Mouse (Mus musculus): ENCODE results near the gene Ndufa10. TPM values are rescaled to one million over a fixed set of nuclear protein-coding genes. Genes with fewer than 3 reads are reported as not detected.

The Ndufa10 gene
- polyA plus RNA-seq, 1 experiment from 2014 or later = 335 TPM

GRCm38 (mm10) chr1:92453751-92454445 is 19.8 kb downstream of the Ndufa10 start:
- H3K9ac ChIP-seq = no peak overlapping the region
- no peaks in the 10 kb centered on the region for H3K9me3 ChIP-seq
- peaks cover 38% of the 10 kb centered on the region for H3K36me3 ChIP-seq
- no peak for ATAC-seq
- H3K27me3 ChIP-seq (replicated peaks) = no peaks in the 10 kb centered on the region
- 65% methylated on average over 8 of the region's 8 CpGs for WGBS
- no peak overlapping the region for H3K4me2 ChIP-seq (replicated peaks)
- H3K27ac ChIP-seq = no peak overlapping the region
- H3K4me3 ChIP-seq (replicated peaks) = no peak overlapping the region
- H3K4me1 ChIP-seq (replicated peaks) = no peaks in the 10 kb centered on the region

- Histone ChIP-seq H3K27ac (no peak overlapping the region), H3K9me3 (no peaks in the 10 kb centered on the region), H3K9ac (no peak overlapping the region), H3K27me3 (replicated peaks) (no peaks in the 10 kb centered on the region), H3K4me2 (replicated peaks) (no peak overlapping the region), H3K4me1 (replicated peaks) (no peaks in the 10 kb centered on the region), H3K4me3 (replicated peaks) (no peak overlapping the region), H3K36me3 (peaks cover 45% of the 10 kb centered on the region)
- 82% methylated on average over 3 of the region's 3 CpGs for WGBS
- ATAC-seq = no peak
Measured at GRCm38 (mm10) chr1:92448293-92448692, 25.4 kb downstream of the Ndufa10 start.

GRCm38 (mm10) chr1:92441453-92442063 is 32.1 kb downstream of the Ndufa10 start:
- Histone ChIP-seq H3K4me1 (replicated peaks) (peaks cover 10% of the 10 kb centered on the region), H3K27me3 (replicated peaks) (no peaks in the 10 kb centered on the region), H3K9me3 (no peaks in the 10 kb centered on the region), H3K4me3 (replicated peaks) (no peak overlapping the region), H3K36me3 (peaks cover 15% of the 10 kb centered on the region), H3K27ac (no peak overlapping the region), H3K9ac (no peak overlapping the region), H3K4me2 (replicated peaks) (no peak overlapping the region)
- 85% methylated on average over 6 of the region's 6 CpGs for WGBS
- no peak for ATAC-seq

GRCm38 (mm10) chr1:92440066-92440750 is 33.5 kb downstream of the Ndufa10 start:
- Histone ChIP-seq H3K27ac (no peak overlapping the region), H3K4me2 (replicated peaks) (no peak overlapping the region), H3K9me3 (no peaks in the 10 kb centered on the region), H3K4me3 (replicated peaks) (no peak overlapping the region), H3K27me3 (replicated peaks) (no peaks in the 10 kb centered on the region), H3K9ac (no peak overlapping the region), H3K36me3 (peaks cover 12% of the 10 kb centered on the region), H3K4me1 (replicated peaks) (peaks cover 10% of the 10 kb centered on the region)
- 88% methylated on average over 9 of the region's 9 CpGs for WGBS
- no peak for ATAC-seq

- Histone ChIP-seq H3K36me3 (peaks cover 3% of the 10 kb centered on the region; the same call in 1 of the 2 replicates), H3K4me3 (replicated peaks) (no peak overlapping the region), H3K9ac (no peak overlapping the region), H3K9me3 (no peaks in the 10 kb centered on the region), H3K27ac (0 out of 2 replicates have a peak overlapping the region, but pooled peaks have one; percentile 48), H3K4me2 (replicated peaks) (no peak overlapping the region), H3K27me3 (replicated peaks) (no peaks in the 10 kb centered on the region), H3K4me1 (replicated peaks) (peaks cover 10% of the 10 kb centered on the region)
- ATAC-seq = peak; percentile 73
- WGBS = 24% methylated on average over 9 of the region's 9 CpGs
Measured at GRCm38 (mm10) chr1:92437678-92438271, 35.9 kb downstream of the Ndufa10 start.

GRCm38 (mm10) chr1:92436831-92437321 is 36.8 kb downstream of the Ndufa10 start:
- peaks cover 3% of the 10 kb centered on the region; the same call in 1 of the 2 replicates for H3K36me3 ChIP-seq
- no peak overlapping the region for H3K4me3 ChIP-seq (replicated peaks)
- WGBS = 54% methylated on average over 4 of the region's 4 CpGs

GRCm38 (mm10) chr1:92434986-92435385 is 38.7 kb downstream of the Ndufa10 start:
- Histone ChIP-seq H3K9me3 (no peaks in the 10 kb centered on the region), H3K27ac (no peak overlapping the region), H3K4me1 (replicated peaks) (peaks cover 10% of the 10 kb centered on the region), H3K4me2 (replicated peaks) (no peak overlapping the region), H3K36me3 (no peaks in the 10 kb centered on the region), H3K4me3 (replicated peaks) (no peak overlapping the region), H3K27me3 (replicated peaks) (no peaks in the 10 kb centered on the region), H3K9ac (no peak overlapping the region)
- 72% methylated on average over 1 of the region's 1 CpGs for WGBS
- ATAC-seq = no peak

More at GRCm38 (mm10) chr1:92436831-92437321, 36.8 kb downstream of the Ndufa10 start:
- Histone ChIP-seq H3K27ac (no peak overlapping the region), H3K9me3 (no peaks in the 10 kb centered on the region), H3K4me1 (replicated peaks) (peaks cover 10% of the 10 kb centered on the region), H3K9ac (no peak overlapping the region), H3K27me3 (replicated peaks) (no peaks in the 10 kb centered on the region), H3K4me2 (replicated peaks) (no peak overlapping the region)
- no peak for ATAC-seq

- Histone ChIP-seq H3K36me3 (no peaks in the 10 kb centered on the region), H3K27ac (no peak overlapping the region), H3K4me1 (replicated peaks) (peaks cover 5% of the 10 kb centered on the region), H3K4me2 (replicated peaks) (no peak overlapping the region), H3K9me3 (no peaks in the 10 kb centered on the region), H3K27me3 (replicated peaks) (no peaks in the 10 kb centered on the region), H3K4me3 (replicated peaks) (no peak overlapping the region), H3K9ac (no peak overlapping the region)
- ATAC-seq = no peak
- 68% methylated on average over 9 of the region's 9 CpGs for WGBS
Measured at GRCm38 (mm10) chr1:92432791-92433190, 40.9 kb downstream of the Ndufa10 start.

GRCm38 (mm10) chr1:92432098-92432497 is 41.6 kb downstream of the Ndufa10 start:
- WGBS = 61% methylated on average over 4 of the region's 4 CpGs
- Histone ChIP-seq H3K4me1 (replicated peaks) (no peaks in the 10 kb centered on the region), H3K4me3 (replicated peaks) (no peak overlapping the region), H3K4me2 (replicated peaks) (no peak overlapping the region), H3K27me3 (replicated peaks) (no peaks in the 10 kb centered on the region), H3K36me3 (no peaks in the 10 kb centered on the region), H3K27ac (no peak overlapping the region), H3K9me3 (no peaks in the 10 kb centered on the region), H3K9ac (no peak overlapping the region)
- no peak for ATAC-seq

GRCm38 (mm10) chr1:92431420-92431819 is 42.2 kb downstream of the Ndufa10 start:
- H3K9ac ChIP-seq = no peak overlapping the region
- no peaks in the 10 kb centered on the region for H3K27me3 ChIP-seq (replicated peaks)
- no peaks in the 10 kb centered on the region for H3K4me1 ChIP-seq (replicated peaks)
- WGBS = 79% methylated on average over 3 of the region's 3 CpGs
- H3K36me3 ChIP-seq = no peaks in the 10 kb centered on the region
- ATAC-seq = no peak
- H3K4me2 ChIP-seq (replicated peaks) = no peak overlapping the region
- H3K4me3 ChIP-seq (replicated peaks) = no peak overlapping the region
- no peak overlapping the region for H3K27ac ChIP-seq
- H3K9me3 ChIP-seq = no peaks in the 10 kb centered on the region

GRCm38 (mm10) chr1:92430991-92431390 is 42.7 kb downstream of the Ndufa10 start:
- no peaks in the 10 kb centered on the region for H3K4me1 ChIP-seq (replicated peaks)
- H3K4me2 ChIP-seq (replicated peaks) = no peak overlapping the region
- ATAC-seq = no peak
- WGBS = 96% methylated on average over 1 of the region's 1 CpGs
- H3K36me3 ChIP-seq = no peaks in the 10 kb centered on the region
- no peaks in the 10 kb centered on the region for H3K27me3 ChIP-seq (replicated peaks)
- H3K9ac ChIP-seq = no peak overlapping the region
- H3K27ac ChIP-seq = no peak overlapping the region
- H3K9me3 ChIP-seq = no peaks in the 10 kb centered on the region
- H3K4me3 ChIP-seq (replicated peaks) = no peak overlapping the region

GRCm38 (mm10) chr1:92424714-92425113 is 48.9 kb downstream of the Ndufa10 start:
- ATAC-seq = no peak
- H3K36me3 ChIP-seq = no peaks in the 10 kb centered on the region
- H3K4me3 ChIP-seq (replicated peaks) = no peak overlapping the region
- no peaks in the 10 kb centered on the region for H3K4me1 ChIP-seq (replicated peaks)
- H3K27ac ChIP-seq = no peak overlapping the region
- no peaks in the 10 kb centered on the region for H3K9me3 ChIP-seq
- no peak overlapping the region for H3K4me2 ChIP-seq (replicated peaks)
- H3K27me3 ChIP-seq (replicated peaks) = no peaks in the 10 kb centered on the region
- no peak overlapping the region for H3K9ac ChIP-seq
- 59% methylated on average over 7 of the region's 7 CpGs for WGBS

Measured in intestine, embryonic 15.5 days (tissue).